Mouse (Mus musculus): ENCODE measurements at regions not wholly inside any gene's neighbourhood (a gene's known extent, or its start where the extent isn't known, plus 50 kb on each side); places are given as distances from the start of the nearest gene placed in this dataset.

- DNase-seq (ENCODE audit: low read depth in 2 of 2, low spot score in 2 of 2) = no peak
These were observed 172.9 kb upstream of the Id2 start for GRCm38 (mm10) chr12:25269878-25270277.

- DNase-seq (ENCODE audit: low read depth in 2 of 2, low spot score in 2 of 2) = no peak
These were observed 172.2 kb upstream of the Id2 start for GRCm38 (mm10) chr12:25268871-25269850.

- no peak for DNase-seq (ENCODE audit: low read depth in 2 of 2, low spot score in 2 of 2)
These were observed 171.4 kb upstream of the Id2 start for GRCm38 (mm10) chr12:25268323-25268722.

GRCm38 (mm10) chr12:25267572-25268115 is 170.7 kb upstream of the Id2 start:
- peak in 1 of 2 experiments; percentile 16 for DNase-seq (ENCODE audit: low read depth in 2 of 2, low spot score in 2 of 2)

GRCm38 (mm10) chr12:25266701-25267571 is 170.0 kb upstream of the Id2 start:
- peak; percentile 13 to 36 for DNase-seq (ENCODE audit: low read depth in 2 of 2, low spot score in 2 of 2)

GRCm38 (mm10) chr12:25265560-25266525 is 168.9 kb upstream of the Id2 start:
- no peak for DNase-seq (ENCODE audit: low read depth in 2 of 2, low spot score in 2 of 2)

GRCm38 (mm10) chr12:25265066-25265465 is 168.1 kb upstream of the Id2 start:
- DNase-seq (ENCODE audit: low read depth in 2 of 2, low spot score in 2 of 2) = no peak

- DNase-seq (ENCODE audit: low read depth in 2 of 2, low spot score in 2 of 2) = no peak
These were observed 167.5 kb upstream of the Id2 start for GRCm38 (mm10) chr12:25264408-25264807.

- DNase-seq (ENCODE audit: low read depth in 2 of 2, low spot score in 2 of 2) = no peak
These were observed 165.5 kb upstream of the Id2 start for GRCm38 (mm10) chr12:25262461-25262860.

- DNase-seq (ENCODE audit: low read depth in 2 of 2, low spot score in 2 of 2) = no peak
These were observed 162.2 kb upstream of the Id2 start for GRCm38 (mm10) chr12:25259123-25259522.

GRCm38 (mm10) chr12:25256268-25256667 is 159.3 kb upstream of the Id2 start:
- DNase-seq (ENCODE audit: low read depth in 2 of 2, low spot score in 2 of 2) = peak in 1 of 2 experiments; percentile 20

GRCm38 (mm10) chr12:25254716-25255115 is 157.8 kb upstream of the Id2 start:
- peak in 1 of 2 experiments; percentile 28 for DNase-seq (ENCODE audit: low read depth in 2 of 2, low spot score in 2 of 2)

GRCm38 (mm10) chr12:25252776-25253510 is 156.0 kb upstream of the Id2 start:
- DNase-seq (ENCODE audit: low read depth in 2 of 2, low spot score in 2 of 2) = no peak

GRCm38 (mm10) chr12:25251411-25252171 is 154.7 kb upstream of the Id2 start:
- no peak for DNase-seq (ENCODE audit: low read depth in 2 of 2, low spot score in 2 of 2)

GRCm38 (mm10) chr12:25250881-25251280 is 153.9 kb upstream of the Id2 start:
- no peak for DNase-seq (ENCODE audit: low read depth in 2 of 2, low spot score in 2 of 2)

- no peak for DNase-seq (ENCODE audit: low read depth in 2 of 2, low spot score in 2 of 2)
These were observed 151.9 kb upstream of the Id2 start for GRCm38 (mm10) chr12:25248681-25249366.

GRCm38 (mm10) chr12:25246566-25246965 is 149.6 kb upstream of the Id2 start:
- no peak for DNase-seq (ENCODE audit: low read depth in 2 of 2, low spot score in 2 of 2)

GRCm38 (mm10) chr12:25245661-25246060 is 148.7 kb upstream of the Id2 start:
- DNase-seq (ENCODE audit: low read depth in 2 of 2, low spot score in 2 of 2) = no peak
